Mouse (Mus musculus): Measurements from ENCODE around the gene Nhlh1.

DNA sequence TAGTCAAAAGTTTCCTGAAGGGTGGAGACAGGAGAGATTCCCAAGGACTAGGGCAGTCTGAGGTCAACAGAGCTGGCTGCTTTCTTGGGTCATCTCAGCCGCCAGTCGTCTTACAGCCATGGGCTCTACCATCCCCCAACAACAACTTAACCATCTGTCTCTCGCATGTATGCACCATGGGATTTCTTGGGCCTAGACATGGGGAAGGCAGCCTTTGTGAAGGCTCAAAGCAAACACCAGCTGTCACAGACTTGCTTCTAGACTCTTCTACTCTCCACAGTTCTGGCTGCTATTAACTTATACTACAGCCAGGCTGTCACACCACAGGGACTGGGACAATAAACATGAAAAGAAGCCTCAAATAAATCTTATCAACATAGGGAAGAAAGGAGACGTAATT, 14.2 kb upstream of the Nhlh1 start:
- TF ChIP-seq GATA1 (IDR thresholded peaks at IDR 0.05; ENCODE audit: borderline replicate concordance, low read length) (no peak), FLI1 (IDR thresholded peaks at IDR 0.05; ENCODE audit: low read length) (no peak)

All from megakaryocyte, embryonic 14.5 days (primary cell).